Mouse (Mus musculus): ENCODE data around the gene Dusp16. TPM values are rescaled to one million over a fixed set of nuclear protein-coding genes. Genes with fewer than 3 reads are reported as not detected.

Gene Dusp16
- polyA plus RNA-seq, 1 experiment from 2014 or later, result 6.1 TPM

- no peak for ATAC-seq (ENCODE audit: low read depth)
- no peaks in the 10 kb centered on the region for H3K27me3 ChIP-seq (ENCODE audit: control insufficient read depth, insufficient read depth, low read depth, low read length)
- WGBS (ENCODE audit: insufficient replicate concordance), result 74% methylated on average over 8 of the region's 8 CpGs
- peaks cover 14% of the 10 kb centered on the region for H3K4me1 ChIP-seq (ENCODE audit: control insufficient read depth, low read depth, low read length)
- no peak overlapping the region for H3K4me2 ChIP-seq (ENCODE audit: low read depth, low read length)
- H3K27ac ChIP-seq (ENCODE audit: low read length), result no peak overlapping the region
- H3K4me3 ChIP-seq (ENCODE audit: low read depth, low read length), result no peak overlapping the region
- no peak overlapping the region for H3K9ac ChIP-seq (ENCODE audit: low read depth, low read length)
- no peaks in the 10 kb centered on the region for H3K9me3 ChIP-seq (replicated peaks; ENCODE audit: control insufficient read depth, low read length)
- no peaks in the 10 kb centered on the region for H3K36me3 ChIP-seq (ENCODE audit: control insufficient read depth, insufficient read depth)
Observed at GRCm38 (mm10) chr6:134732813-134733212, 59.6 kb downstream of the Dusp16 start.

GRCm38 (mm10) chr6:134730978-134731377 is 61.4 kb downstream of the Dusp16 start:
- no peak overlapping the region for H3K4me3 ChIP-seq (ENCODE audit: low read depth, low read length)
- H3K27me3 ChIP-seq (ENCODE audit: control insufficient read depth, insufficient read depth, low read depth, low read length), result no peaks in the 10 kb centered on the region
- 29% methylated on average over 3 of the region's 3 CpGs for WGBS (ENCODE audit: insufficient replicate concordance)
- H3K27ac ChIP-seq (ENCODE audit: low read length), result peak overlapping the region; percentile 23
- no peak overlapping the region for H3K9ac ChIP-seq (ENCODE audit: low read depth, low read length)
- H3K4me1 ChIP-seq (ENCODE audit: control insufficient read depth, low read depth, low read length), result peaks cover 14% of the 10 kb centered on the region
- H3K9me3 ChIP-seq (replicated peaks; ENCODE audit: control insufficient read depth, low read length), result no peaks in the 10 kb centered on the region
- ATAC-seq (ENCODE audit: low read depth), result peak; percentile 82
- no peaks in the 10 kb centered on the region for H3K36me3 ChIP-seq (ENCODE audit: control insufficient read depth, insufficient read depth)
- H3K4me2 ChIP-seq (ENCODE audit: low read depth, low read length), result peak overlapping the region; percentile 4; the same call in 1 of the 2 replicates

GRCm38 (mm10) chr6:134725406-134725805 is 67.0 kb downstream of the Dusp16 start:
- no peak for ATAC-seq (ENCODE audit: low read depth)

GRCm38 (mm10) chr6:134723833-134724553 is 68.4 kb downstream of the Dusp16 start:
- no peak overlapping the region for H3K4me2 ChIP-seq (ENCODE audit: low read depth, low read length)
- H3K4me1 ChIP-seq (ENCODE audit: control insufficient read depth, low read depth, low read length), result peaks cover 4% of the 10 kb centered on the region
- peaks cover 4% of the 10 kb centered on the region for H3K36me3 ChIP-seq (ENCODE audit: control insufficient read depth, insufficient read depth)
- peak overlapping the region; percentile 42; the same call in 1 of the 2 replicates for H3K27ac ChIP-seq (ENCODE audit: low read length)
- no peaks in the 10 kb centered on the region for H3K27me3 ChIP-seq (ENCODE audit: control insufficient read depth, insufficient read depth, low read depth, low read length)
- 62% methylated on average over 9 of the region's 9 CpGs for WGBS (ENCODE audit: insufficient replicate concordance)
- no peaks in the 10 kb centered on the region for H3K9me3 ChIP-seq (replicated peaks; ENCODE audit: control insufficient read depth, low read length)
- H3K4me3 ChIP-seq (ENCODE audit: low read depth, low read length), result no peak overlapping the region
- ATAC-seq (ENCODE audit: low read depth), result peak; percentile 80
- no peak overlapping the region for H3K9ac ChIP-seq (ENCODE audit: low read depth, low read length)

More at GRCm38 (mm10) chr6:134725406-134725805, 67.0 kb downstream of the Dusp16 start:
- H3K4me3 ChIP-seq (ENCODE audit: low read depth, low read length), result no peak overlapping the region
- no peaks in the 10 kb centered on the region for H3K9me3 ChIP-seq (replicated peaks; ENCODE audit: control insufficient read depth, low read length)
- H3K27ac ChIP-seq (ENCODE audit: low read length), result no peak overlapping the region; the same call in 1 of the 2 replicates
- peaks cover 4% of the 10 kb centered on the region for H3K36me3 ChIP-seq (ENCODE audit: control insufficient read depth, insufficient read depth)
- H3K27me3 ChIP-seq (ENCODE audit: control insufficient read depth, insufficient read depth, low read depth, low read length), result no peaks in the 10 kb centered on the region
- H3K4me2 ChIP-seq (ENCODE audit: low read depth, low read length), result no peak overlapping the region
- no peak overlapping the region for H3K9ac ChIP-seq (ENCODE audit: low read depth, low read length)
- peaks cover 5% of the 10 kb centered on the region for H3K4me1 ChIP-seq (ENCODE audit: control insufficient read depth, low read depth, low read length)

GRCm38 (mm10) chr6:134723326-134723725 is 69.1 kb downstream of the Dusp16 start:
- no peak overlapping the region for H3K4me3 ChIP-seq (ENCODE audit: low read depth, low read length)
- 88% methylated on average over 7 of the region's 7 CpGs for whole genome bisulfite sequencing (ENCODE audit: insufficient replicate concordance)
- H3K36me3 ChIP-seq (ENCODE audit: control insufficient read depth, insufficient read depth), result peaks cover 4% of the 10 kb centered on the region
- ATAC-seq (ENCODE audit: low read depth), result no peak
- H3K9me3 ChIP-seq (replicated peaks; ENCODE audit: control insufficient read depth, low read length), result no peaks in the 10 kb centered on the region
- no peak overlapping the region for H3K27ac ChIP-seq (ENCODE audit: low read length)
- H3K9ac ChIP-seq (ENCODE audit: low read depth, low read length), result no peak overlapping the region
- H3K4me1 ChIP-seq (ENCODE audit: control insufficient read depth, low read depth, low read length), result peaks cover 4% of the 10 kb centered on the region
- H3K4me2 ChIP-seq (ENCODE audit: low read depth, low read length), result no peak overlapping the region
- no peaks in the 10 kb centered on the region for H3K27me3 ChIP-seq (ENCODE audit: control insufficient read depth, insufficient read depth, low read depth, low read length)

GRCm38 (mm10) chr6:134722906-134723305 is 69.5 kb downstream of the Dusp16 start:
- ATAC-seq (ENCODE audit: low read depth), result no peak
- H3K27ac ChIP-seq (ENCODE audit: low read length), result no peak overlapping the region
- 83% methylated on average over 8 of the region's 8 CpGs for WGBS (ENCODE audit: insufficient replicate concordance)
- peaks cover 4% of the 10 kb centered on the region for H3K36me3 ChIP-seq (ENCODE audit: control insufficient read depth, insufficient read depth)
- no peak overlapping the region for H3K9ac ChIP-seq (ENCODE audit: low read depth, low read length)
- H3K4me1 ChIP-seq (ENCODE audit: control insufficient read depth, low read depth, low read length), result peaks cover 4% of the 10 kb centered on the region
- no peak overlapping the region for H3K4me3 ChIP-seq (ENCODE audit: low read depth, low read length)
- H3K9me3 ChIP-seq (replicated peaks; ENCODE audit: control insufficient read depth, low read length), result no peaks in the 10 kb centered on the region
- H3K27me3 ChIP-seq (ENCODE audit: control insufficient read depth, insufficient read depth, low read depth, low read length), result no peaks in the 10 kb centered on the region
- H3K4me2 ChIP-seq (ENCODE audit: low read depth, low read length), result no peak overlapping the region

- Histone ChIP-seq H3K9ac (ENCODE audit: low read depth, low read length) (no peak overlapping the region), H3K4me1 (ENCODE audit: control insufficient read depth, low read depth, low read length) (peaks cover 4% of the 10 kb centered on the region), H3K4me3 (ENCODE audit: low read depth, low read length) (no peak overlapping the region), H3K27me3 (ENCODE audit: control insufficient read depth, insufficient read depth, low read depth, low read length) (no peaks in the 10 kb centered on the region), H3K27ac (ENCODE audit: low read length) (no peak overlapping the region), H3K9me3 (replicated peaks; ENCODE audit: control insufficient read depth, low read length) (no peaks in the 10 kb centered on the region), H3K36me3 (ENCODE audit: control insufficient read depth, insufficient read depth) (peaks cover 4% of the 10 kb centered on the region), H3K4me2 (ENCODE audit: low read depth, low read length) (no peak overlapping the region)
- WGBS (ENCODE audit: insufficient replicate concordance), result 80% methylated on average over 6 of the region's 6 CpGs
- no peak for ATAC-seq (ENCODE audit: low read depth)
Observed at GRCm38 (mm10) chr6:134721729-134722269, 70.6 kb downstream of the Dusp16 start.

GRCm38 (mm10) chr6:134720150-134720549 is 72.3 kb downstream of the Dusp16 start:
- 77% methylated on average over 5 of the region's 5 CpGs for WGBS (ENCODE audit: insufficient replicate concordance)
- Histone ChIP-seq H3K36me3 (ENCODE audit: control insufficient read depth, insufficient read depth) (peaks cover 4% of the 10 kb centered on the region), H3K27ac (ENCODE audit: low read length) (no peak overlapping the region), H3K4me3 (ENCODE audit: low read depth, low read length) (no peak overlapping the region), H3K9ac (ENCODE audit: low read depth, low read length) (no peak overlapping the region), H3K4me1 (ENCODE audit: control insufficient read depth, low read depth, low read length) (peaks cover 4% of the 10 kb centered on the region), H3K9me3 (replicated peaks; ENCODE audit: control insufficient read depth, low read length) (no peaks in the 10 kb centered on the region), H3K4me2 (ENCODE audit: low read depth, low read length) (no peak overlapping the region), H3K27me3 (ENCODE audit: control insufficient read depth, insufficient read depth, low read depth, low read length) (no peaks in the 10 kb centered on the region)
- no peak for ATAC-seq (ENCODE audit: low read depth)

- H3K9ac ChIP-seq (ENCODE audit: low read depth, low read length), result no peak overlapping the region
- H3K4me2 ChIP-seq (ENCODE audit: low read depth, low read length), result no peak overlapping the region
- no peak overlapping the region for H3K4me3 ChIP-seq (ENCODE audit: low read depth, low read length)
- H3K4me1 ChIP-seq (ENCODE audit: control insufficient read depth, low read depth, low read length), result no peaks in the 10 kb centered on the region; the same call in 1 of the 2 replicates
- WGBS (ENCODE audit: insufficient replicate concordance), result 58% methylated on average over 5 of the region's 5 CpGs
- no peak for ATAC-seq (ENCODE audit: low read depth)
- H3K27me3 ChIP-seq (ENCODE audit: control insufficient read depth, insufficient read depth, low read depth, low read length), result no peaks in the 10 kb centered on the region
- no peaks in the 10 kb centered on the region for H3K9me3 ChIP-seq (replicated peaks; ENCODE audit: control insufficient read depth, low read length)
- no peak overlapping the region for H3K27ac ChIP-seq (ENCODE audit: low read length)
- H3K36me3 ChIP-seq (ENCODE audit: control insufficient read depth, insufficient read depth), result no peaks in the 10 kb centered on the region; the same call in 1 of the 2 replicates
Observed at GRCm38 (mm10) chr6:134719156-134719555, 73.3 kb downstream of the Dusp16 start.
